Mouse (Mus musculus): ENCODE data around the gene Rcn1.

DNA sequence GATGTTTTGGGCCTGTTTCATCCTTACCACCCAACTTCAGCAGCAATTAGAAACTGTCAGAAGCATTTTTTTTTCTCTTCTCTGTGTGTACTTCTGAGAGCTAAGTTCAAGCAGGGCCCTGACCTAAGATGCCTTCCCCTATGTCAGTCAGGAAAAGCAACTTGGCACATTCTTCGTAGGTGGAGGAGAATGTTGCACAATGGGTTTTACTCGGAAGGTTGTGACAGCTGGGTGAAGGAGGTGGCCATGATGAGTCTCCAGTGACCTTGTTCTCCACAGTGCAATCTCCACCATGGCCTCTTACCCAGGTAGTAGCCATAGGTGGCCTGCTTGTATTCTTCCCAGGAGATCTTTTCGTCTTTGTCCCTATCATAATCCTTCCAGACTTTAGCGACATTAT, 4.7 kb downstream of the Rcn1 start:
- TF ChIP-seq POLR2A (IDR thresholded peaks at IDR 0.05; ENCODE audit: low read depth, low read length) (no peak), CTCF (IDR thresholded peaks at IDR 0.05; ENCODE audit: extremely low read depth, insufficient read length, insufficient replicate concordance, low read depth, low read length) (no peak)
